Mouse (Mus musculus): Measurements from ENCODE around the gene Hic1. TPM values are rescaled to one million over a fixed set of nuclear protein-coding genes. Genes with fewer than 3 reads are reported as not detected.

Hic1 gene
- polyA plus RNA-seq, 1 experiment from 2014 or later, result 9.9 TPM

GRCm38 (mm10) chr11:75165441-75166192 lies 3.7 kb downstream of the Hic1 start:
- peaks cover 23% of the 10 kb centered on the region for H3K27me3 ChIP-seq (replicated peaks; ENCODE audit: insufficient read depth, low read length)
- ATAC-seq (peak; percentile 16), DNase-seq (ENCODE audit: low spot score) (peak; percentile 80)
- no peaks in the 10 kb centered on the region for H3K9me3 ChIP-seq (ENCODE audit: low read length)
- no peak overlapping the region for H3K27ac ChIP-seq (ENCODE audit: low read length)
- peaks cover 18% of the 10 kb centered on the region for H3K36me3 ChIP-seq (ENCODE audit: insufficient read depth, low read length)
- peak overlapping the region; percentile 93 for H3K4me2 ChIP-seq (replicated peaks; ENCODE audit: low read depth, low read length)
- H3K4me3 ChIP-seq (ENCODE audit: low read depth, low read length), result peak overlapping the region; percentile 67
- TF ChIP-seq CTCF (IDR thresholded peaks at IDR 0.05) (peak; percentile 88), EP300 (IDR thresholded peaks at IDR 0.05) (no peak)
- H3K4me1 ChIP-seq (ENCODE audit: insufficient read depth, low read depth, low read length), result peaks cover 22% of the 10 kb centered on the region; the same call in 1 of the 2 replicates
- 24% methylated on average over 54 of the region's 54 CpGs for WGBS
- no peak overlapping the region for H3K9ac ChIP-seq (replicated peaks; ENCODE audit: low read depth)

- Histone ChIP-seq H3K27ac (ENCODE audit: low read length) (no peak overlapping the region), H3K36me3 (ENCODE audit: insufficient read depth, low read length) (peaks cover 22% of the 10 kb centered on the region), H3K9ac (replicated peaks; ENCODE audit: low read depth) (no peak overlapping the region), H3K4me2 (replicated peaks; ENCODE audit: low read depth, low read length) (peak overlapping the region; percentile 93), H3K4me1 (ENCODE audit: insufficient read depth, low read depth, low read length) (peaks cover 17% of the 10 kb centered on the region; the same call in 1 of the 2 replicates), H3K4me3 (ENCODE audit: low read depth, low read length) (no peak overlapping the region), H3K27me3 (replicated peaks; ENCODE audit: insufficient read depth, low read length) (peaks cover 19% of the 10 kb centered on the region), H3K9me3 (ENCODE audit: low read length) (no peaks in the 10 kb centered on the region)
- DNase-seq (ENCODE audit: low spot score) (no peak), ATAC-seq (no peak)
- 30% methylated on average over 13 of the region's 15 CpGs for WGBS
- TF ChIP-seq CTCF (IDR thresholded peaks at IDR 0.05), result peak; percentile 33
- no peak for TF ChIP-seq EP300 (IDR thresholded peaks at IDR 0.05)
Observed at GRCm38 (mm10) chr11:75164750-75165149, 4.6 kb downstream of the Hic1 start.

GRCm38 (mm10) chr11:75164051-75164450 lies 5.3 kb downstream of the Hic1 start:
- TF ChIP-seq EP300 (IDR thresholded peaks at IDR 0.05), result no peak
- no peak for TF ChIP-seq CTCF (IDR thresholded peaks at IDR 0.05)
- H3K4me2 ChIP-seq (replicated peaks; ENCODE audit: low read depth, low read length), result no peak overlapping the region
- no peak for ATAC-seq
- peaks cover 17% of the 10 kb centered on the region; the same call in 1 of the 2 replicates for H3K4me1 ChIP-seq (ENCODE audit: insufficient read depth, low read depth, low read length)
- DNase-seq (ENCODE audit: low spot score), result no peak
- H3K36me3 ChIP-seq (ENCODE audit: insufficient read depth, low read length), result peaks cover 22% of the 10 kb centered on the region
- no peak overlapping the region for H3K4me3 ChIP-seq (ENCODE audit: low read depth, low read length)
- H3K27me3 ChIP-seq (replicated peaks; ENCODE audit: insufficient read depth, low read length), result peaks cover 16% of the 10 kb centered on the region
- WGBS, result 66% methylated on average over 2 of the region's 2 CpGs
- H3K9me3 ChIP-seq (ENCODE audit: low read length), result no peaks in the 10 kb centered on the region
- H3K9ac ChIP-seq (replicated peaks; ENCODE audit: low read depth), result no peak overlapping the region
- peak overlapping the region; percentile 52; the same call in 1 of the 2 replicates for H3K27ac ChIP-seq (ENCODE audit: low read length)

GRCm38 (mm10) chr11:75163379-75163778 lies 5.9 kb downstream of the Hic1 start:
- ATAC-seq (no peak), DNase-seq (ENCODE audit: low spot score) (no peak)
- TF ChIP-seq CTCF (IDR thresholded peaks at IDR 0.05) (no peak), EP300 (IDR thresholded peaks at IDR 0.05) (no peak)
- Histone ChIP-seq H3K9ac (replicated peaks; ENCODE audit: low read depth) (no peak overlapping the region), H3K9me3 (ENCODE audit: low read length) (no peaks in the 10 kb centered on the region), H3K4me2 (replicated peaks; ENCODE audit: low read depth, low read length) (no peak overlapping the region), H3K27me3 (replicated peaks; ENCODE audit: insufficient read depth, low read length) (peaks cover 12% of the 10 kb centered on the region; the same call in 1 of the 2 replicates), H3K4me3 (ENCODE audit: low read depth, low read length) (no peak overlapping the region), H3K36me3 (ENCODE audit: insufficient read depth, low read length) (peaks cover 22% of the 10 kb centered on the region), H3K27ac (ENCODE audit: low read length) (peak overlapping the region; percentile 52; the same call in 1 of the 2 replicates), H3K4me1 (ENCODE audit: insufficient read depth, low read depth, low read length) (peaks cover 21% of the 10 kb centered on the region; the same call in 1 of the 2 replicates)
- 56% methylated on average over 6 of the region's 6 CpGs for WGBS

GRCm38 (mm10) chr11:75162591-75163080 lies 6.7 kb downstream of the Hic1 start:
- H3K4me2 ChIP-seq (replicated peaks; ENCODE audit: low read depth, low read length), result no peak overlapping the region
- H3K36me3 ChIP-seq (ENCODE audit: insufficient read depth, low read length), result peaks cover 22% of the 10 kb centered on the region
- H3K4me3 ChIP-seq (ENCODE audit: low read depth, low read length), result no peak overlapping the region
- DNase-seq (ENCODE audit: low spot score), result no peak
- ATAC-seq, result no peak
- H3K9me3 ChIP-seq (ENCODE audit: low read length), result no peaks in the 10 kb centered on the region
- peaks cover 11% of the 10 kb centered on the region; the same call in 1 of the 2 replicates for H3K27me3 ChIP-seq (replicated peaks; ENCODE audit: insufficient read depth, low read length)
- peak overlapping the region; percentile 62; the same call in 1 of the 2 replicates for H3K27ac ChIP-seq (ENCODE audit: low read length)
- H3K4me1 ChIP-seq (ENCODE audit: insufficient read depth, low read depth, low read length), result peaks cover 19% of the 10 kb centered on the region; the same call in 1 of the 2 replicates
- WGBS, result 77% methylated on average over 12 of the region's 12 CpGs
- no peak for TF ChIP-seq EP300 (IDR thresholded peaks at IDR 0.05)
- no peak for TF ChIP-seq CTCF (IDR thresholded peaks at IDR 0.05)
- no peak overlapping the region for H3K9ac ChIP-seq (replicated peaks; ENCODE audit: low read depth)

- TF ChIP-seq CTCF (IDR thresholded peaks at IDR 0.05), result no peak
- no peak; the same call in 1 of the 2 replicates for TF ChIP-seq EP300 (IDR thresholded peaks at IDR 0.05)
- DNase-seq (ENCODE audit: low spot score), result peak; percentile 87
- Histone ChIP-seq H3K4me3 (ENCODE audit: low read depth, low read length) (no peak overlapping the region), H3K27me3 (replicated peaks; ENCODE audit: insufficient read depth, low read length) (peaks cover 4% of the 10 kb centered on the region; the same call in 1 of the 2 replicates), H3K27ac (ENCODE audit: low read length) (peak overlapping the region; percentile 62), H3K4me1 (ENCODE audit: insufficient read depth, low read depth, low read length) (peaks cover 16% of the 10 kb centered on the region; the same call in 1 of the 2 replicates), H3K9ac (replicated peaks; ENCODE audit: low read depth) (no peak overlapping the region), H3K36me3 (ENCODE audit: insufficient read depth, low read length) (peaks cover 22% of the 10 kb centered on the region), H3K4me2 (replicated peaks; ENCODE audit: low read depth, low read length) (no peak overlapping the region), H3K9me3 (ENCODE audit: low read length) (no peaks in the 10 kb centered on the region)
- peak; percentile 79 for ATAC-seq
- 35% methylated on average over 4 of the region's 4 CpGs for WGBS
Observed at GRCm38 (mm10) chr11:75161417-75162008, 7.8 kb downstream of the Hic1 start.
